Mouse (Mus musculus) adrenal gland, postnatal 36 days (tissue): Measurements from ENCODE around the gene Smarcd3. TPM values are rescaled to one million over a fixed set of nuclear protein-coding genes. Genes with fewer than 3 reads are reported as not detected.
"Not testable (repeated sequence)": the region's sequence is repeated elsewhere in the genome, so short reads cannot be mapped to it uniquely, and the experiment has no call there.

Experiments used
- DNase-seq, 2 experiments: peaks; one replicate each; pipeline ENCODE4 v3.0.0; 2021; ENCODE audit warnings: mixed read lengths in 1 of 2
- microRNA-seq: library from miRNA; unstranded; fragments of <30 nt; microRNA quantifications from one replicate; pipeline ENCODE4 v1.2.0, GENCODE M21; 2021
- total RNA-seq, 2 experiments: library from RNA; stranded (reverse); gene quantifications; 2 replicates each; pipeline ENCODE4 v1.2.3; 2021

Gene Smarcd3
- total RNA-seq, 2 experiments from 2014 or later = 16.0 to 17.4 TPM

GRCm38 (mm10) chr5:24575948-24576347 is 48.3 kb downstream of the Smarcd3 start:
- DNase-seq = no peak

- no peak for DNase-seq
These were observed 67.5 kb downstream of the Smarcd3 start, which contains the start of gene 4931409K22Rik for GRCm38 (mm10) chr5:24556709-24557108. Gene 4931409K22Rik, minus strand, starts transcription at chr5:24556809.

- not testable (repeated sequence) for DNase-seq
These were observed 68.9 kb downstream of the Smarcd3 start for GRCm38 (mm10) chr5:24555335-24555734.

GRCm38 (mm10) chr5:24553621-24554244 is 70.5 kb downstream of the Smarcd3 start:
- no peak for DNase-seq

GRCm38 (mm10) chr5:24551317-24551688 is 72.9 kb downstream of the Smarcd3 start:
- DNase-seq = no peak

- peak in 1 of 2 experiments; percentile 15 for DNase-seq
These were observed 73.5 kb downstream of the Smarcd3 start for GRCm38 (mm10) chr5:24550598-24551316.

- no peak for DNase-seq
These were observed 81.6 kb downstream of the Smarcd3 start for GRCm38 (mm10) chr5:24542643-24543042.

- DNase-seq = no peak
These were observed 83.1 kb downstream of the Smarcd3 start for GRCm38 (mm10) chr5:24541144-24541569.

Small RNA genes lying within 50 kb of the gene (microRNA-seq; reads per million reads assigned to microRNA genes)
- gene Mir671 = 1,566 reads per million, percentile 83 among the genes with 10 or more reads in this experiment

Other genes with a start within 250 kb of the Smarcd3 start
- gene Atg9b, start 232.3 kb downstream of the Smarcd3 start, total RNA-seq = 1 to 10 TPM in 1 of 2 experiments, under 1 TPM in 1; 0.99 to 1.6 TPM
- 10 to 100 TPM; 66.8 to 76.5 TPM for gene Abcb8, start 230.7 kb downstream of the Smarcd3 start, total RNA-seq
- gene Asic3, start 211.0 kb downstream of the Smarcd3 start, total RNA-seq = under 1 TPM; 0.26 to 0.36 TPM
- gene Cdk5, start 200.9 kb downstream of the Smarcd3 start, total RNA-seq = 10 to 100 TPM; 36.5 to 44.0 TPM
- 10 to 100 TPM; 44.4 to 62.2 TPM for gene Slc4a2, start 200.6 kb downstream of the Smarcd3 start, total RNA-seq
- 10 to 100 TPM; 89.8 to 91.1 TPM for gene Fastk, start 179.1 kb downstream of the Smarcd3 start, total RNA-seq
- gene Tmub1, start 176.6 kb downstream of the Smarcd3 start, total RNA-seq = 10 to 100 TPM; 11.0 to 16.2 TPM
- gene Agap3, start 172.2 kb downstream of the Smarcd3 start, total RNA-seq = 10 to 100 TPM; 83.0 to 83.1 TPM
- gene Gbx1, start 97.2 kb downstream of the Smarcd3 start, total RNA-seq = not detected
- under 1 TPM in 1 of 2 experiments, not detected in 1; 0.49 TPM for gene Asb10, start 83.4 kb downstream of the Smarcd3 start, total RNA-seq
- gene 4931409K22Rik, start 67.6 kb downstream of the Smarcd3 start, total RNA-seq = not detected
- 10 to 100 TPM; 69.3 to 79.2 TPM for gene Abcf2, start 46.9 kb downstream of the Smarcd3 start, total RNA-seq
- gene Chpf2, start 37.7 kb downstream of the Smarcd3 start, total RNA-seq = 10 to 100 TPM; 35.7 to 52.5 TPM
- 10 to 100 TPM; 55.6 to 69.4 TPM for gene Nub1, start 61.1 kb upstream of the Smarcd3 start, total RNA-seq
- gene Wdr86, start 106.3 kb upstream of the Smarcd3 start, total RNA-seq = 1 to 10 TPM; 1.1 to 3.3 TPM
- gene Crygn, start 133.6 kb upstream of the Smarcd3 start, total RNA-seq = 1 to 10 TPM in 1 of 2 experiments, not detected in 1; 2.1 TPM
- gene Rheb, start 218.2 kb upstream of the Smarcd3 start, total RNA-seq = 10 to 100 TPM; 80.8 to 88.1 TPM